Mouse (Mus musculus) megakaryocyte, embryonic 14.5 days (primary cell): Measurements from ENCODE around the gene Pbx4.

Experiments used
- FLI1 ChIP-seq: IDR thresholded peaks from 2 replicates; pipeline ENCODE4 v1.6.1; 2012; ENCODE audit warnings: low read length, inconsistent platforms, mixed read lengths
- GATA1 ChIP-seq: IDR thresholded peaks from 3 replicates; pipeline ENCODE4 v1.6.1; 2012; ENCODE audit warnings: mixed read lengths, low read length, inconsistent platforms, borderline replicate concordance

DNA sequence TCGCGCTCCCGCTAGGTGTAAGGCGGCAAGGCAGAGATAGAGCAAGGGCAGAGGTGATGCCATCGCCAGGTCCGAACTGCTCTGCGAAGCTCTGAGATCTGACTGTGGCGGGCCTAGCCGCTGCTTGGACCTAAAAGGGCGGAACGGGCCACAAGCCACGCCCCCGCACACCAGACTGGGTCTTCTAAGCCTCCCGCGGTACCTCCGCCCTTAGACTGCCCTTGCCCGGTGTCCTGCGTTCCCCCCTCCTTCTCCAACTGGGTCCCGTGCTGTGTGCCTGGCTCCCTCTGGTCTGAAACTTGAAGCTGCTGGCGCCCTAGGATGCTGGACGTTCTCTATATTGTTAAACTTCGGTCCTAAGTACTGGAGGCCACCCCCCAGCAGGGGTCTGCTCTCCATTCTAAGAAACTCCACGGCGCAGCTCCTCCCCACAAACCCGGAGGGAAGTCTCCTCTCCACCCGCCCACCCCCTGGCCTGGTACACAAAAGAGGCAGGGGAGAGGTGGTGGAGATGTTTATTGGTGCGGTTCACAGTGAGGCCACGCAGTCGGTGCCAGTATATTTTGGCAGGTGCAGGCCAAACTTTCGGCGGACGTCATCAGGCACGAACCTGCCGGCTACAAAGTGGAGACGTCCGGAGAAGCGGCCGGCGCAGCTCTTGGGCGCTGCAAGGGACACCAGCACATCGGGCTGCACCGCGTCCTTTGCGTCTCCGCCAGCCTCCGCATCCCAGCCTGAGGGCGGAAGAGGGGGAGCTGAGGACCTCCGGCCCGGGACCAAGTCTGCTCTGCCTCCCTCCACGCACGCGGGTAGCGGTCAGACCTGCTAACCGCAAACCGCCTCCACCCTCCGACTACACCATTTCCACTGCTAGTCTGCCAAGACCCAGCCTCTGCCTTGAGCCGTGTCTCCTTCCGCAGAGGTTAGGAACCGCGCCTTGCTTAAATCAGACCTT is 55.3 kb downstream of the Pbx4 start, which contains the start of gene Cilp2:
- TF ChIP-seq GATA1 (no peak), FLI1 (no peak)
